Mouse (Mus musculus) monocyte, adult 59 days (primary cell): Measurements from ENCODE around the gene Stk32b. TPM values are rescaled to one million over a fixed set of nuclear protein-coding genes. Genes with fewer than 3 reads are reported as not detected.

Experiments used
- total RNA-seq, 2 experiments: library from RNA; stranded (reverse); gene quantifications; one replicate each; pipeline ENCODE4 v1.2.4; 2023

Stk32b gene
- not detected for total RNA-seq

DNA sequence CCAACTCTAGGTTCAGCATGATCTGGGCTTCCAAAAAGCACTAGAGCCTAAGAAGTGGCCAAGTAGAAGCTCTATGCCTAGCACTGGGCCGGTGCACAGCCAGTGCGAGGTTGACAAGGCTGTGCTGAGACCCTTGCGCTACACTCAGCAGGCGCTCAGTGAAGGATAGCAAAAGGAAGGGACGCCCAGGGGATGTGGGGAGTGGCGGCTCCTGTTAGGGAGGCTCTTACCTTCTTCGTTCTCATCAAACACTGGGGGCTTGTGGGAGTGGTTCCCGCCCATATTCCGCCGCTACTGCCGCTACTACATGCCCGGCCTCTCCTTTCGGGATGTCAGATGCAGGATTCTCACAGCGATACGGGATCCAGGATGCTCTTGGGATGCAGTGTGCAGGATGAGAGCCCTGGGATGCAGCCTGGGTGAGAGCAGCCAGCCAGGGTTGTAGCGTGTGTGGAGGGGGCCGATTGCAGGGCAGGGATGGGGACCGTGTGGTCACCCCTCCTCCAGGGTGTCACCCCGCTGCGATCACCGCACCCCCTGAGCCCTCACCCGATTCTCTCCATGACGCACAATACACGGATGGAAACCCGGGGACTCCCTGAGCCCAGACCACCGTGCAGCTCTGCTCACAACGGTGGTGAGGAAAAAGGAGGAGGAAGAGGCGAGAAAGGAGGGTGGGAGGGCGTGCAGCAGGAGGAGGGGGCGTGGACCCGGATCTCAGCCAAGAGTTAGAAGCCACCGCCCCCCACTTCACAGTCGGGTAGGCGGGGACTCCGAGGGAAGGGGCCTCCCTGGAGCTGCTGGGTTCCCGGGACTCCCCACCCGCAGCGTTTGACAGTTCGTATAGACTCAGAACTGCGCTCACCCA, at the start of gene Stk32b:
TSS of gene Stk32b (minus strand) at position 667 of the 868 bp plus-strand sequence.

DNA sequence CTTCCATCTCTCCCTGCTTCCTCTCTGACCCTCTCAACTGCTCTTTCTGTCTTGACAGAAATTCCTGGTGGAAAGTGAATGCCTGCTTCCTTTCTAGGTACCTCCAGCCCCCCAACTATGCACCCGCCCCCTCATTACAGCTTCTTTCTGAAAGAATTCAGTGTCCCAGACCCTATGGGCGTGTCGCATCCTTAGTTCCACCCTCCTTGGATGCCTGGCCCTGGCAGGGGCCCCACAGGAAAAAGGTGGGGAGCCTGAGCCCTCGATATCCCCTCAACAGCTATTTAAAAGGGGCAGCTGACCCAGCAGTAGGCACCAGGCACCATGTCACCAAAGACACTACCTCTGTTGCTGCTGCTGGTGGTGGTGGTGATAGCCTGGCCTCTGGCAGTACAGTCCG, 18.3 kb upstream of the Stk32b start, which contains the start of gene Cytl1:
TSS of gene Cytl1 (plus strand) at position 296 of the 400 bp plus-strand sequence.

Other genes with a start within 250 kb of the Stk32b start
- not detected for gene Cytl1, start 18.3 kb upstream of the Stk32b start, total RNA-seq
- not detected for gene Msx1, start 107.4 kb upstream of the Stk32b start, total RNA-seq